Mouse (Mus musculus) E14TG2a.4 (cell line): Measurements from ENCODE around the gene Myod1.

Experiments
- CTCF ChIP-seq: conservative IDR thresholded peaks from 2 replicates; pipeline ENCODE4 v1.5.1; 2014; ENCODE audit warnings: low read length
- NANOG ChIP-seq: IDR thresholded peaks from 2 replicates; pipeline ENCODE4 v1.6.1; 2014; ENCODE audit warnings: borderline replicate concordance, low read length, mixed read lengths
- POU5F1 ChIP-seq: IDR thresholded peaks from 2 replicates; pipeline ENCODE4 v1.6.1; 2014; ENCODE audit warnings: low read length, borderline replicate concordance

DNA sequence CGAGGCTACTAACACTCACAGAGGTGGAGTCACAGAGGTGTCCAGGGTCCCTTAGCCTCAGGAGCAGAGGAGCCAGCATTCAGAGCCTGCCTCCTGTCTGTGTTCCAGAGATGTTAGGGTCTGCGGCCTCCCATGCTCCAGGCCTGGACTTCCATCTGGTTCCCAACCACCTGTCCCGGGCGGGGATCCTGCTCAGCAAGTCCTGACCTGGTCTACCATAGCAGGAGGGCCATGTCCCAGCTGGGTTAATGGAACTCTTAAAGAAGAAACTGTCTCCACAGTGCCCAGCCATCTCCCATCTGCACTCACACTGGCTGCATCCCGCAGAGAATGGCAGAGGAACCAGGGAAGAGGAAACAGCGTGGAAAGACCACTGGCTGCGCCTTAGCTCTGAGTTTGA lies 28.5 kb downstream of the Myod1 start:
- TF ChIP-seq CTCF (no peak), NANOG (no peak), POU5F1 (no peak)
